Mouse (Mus musculus): ENCODE data around the gene Gckr.

Gckr gene

DNA sequence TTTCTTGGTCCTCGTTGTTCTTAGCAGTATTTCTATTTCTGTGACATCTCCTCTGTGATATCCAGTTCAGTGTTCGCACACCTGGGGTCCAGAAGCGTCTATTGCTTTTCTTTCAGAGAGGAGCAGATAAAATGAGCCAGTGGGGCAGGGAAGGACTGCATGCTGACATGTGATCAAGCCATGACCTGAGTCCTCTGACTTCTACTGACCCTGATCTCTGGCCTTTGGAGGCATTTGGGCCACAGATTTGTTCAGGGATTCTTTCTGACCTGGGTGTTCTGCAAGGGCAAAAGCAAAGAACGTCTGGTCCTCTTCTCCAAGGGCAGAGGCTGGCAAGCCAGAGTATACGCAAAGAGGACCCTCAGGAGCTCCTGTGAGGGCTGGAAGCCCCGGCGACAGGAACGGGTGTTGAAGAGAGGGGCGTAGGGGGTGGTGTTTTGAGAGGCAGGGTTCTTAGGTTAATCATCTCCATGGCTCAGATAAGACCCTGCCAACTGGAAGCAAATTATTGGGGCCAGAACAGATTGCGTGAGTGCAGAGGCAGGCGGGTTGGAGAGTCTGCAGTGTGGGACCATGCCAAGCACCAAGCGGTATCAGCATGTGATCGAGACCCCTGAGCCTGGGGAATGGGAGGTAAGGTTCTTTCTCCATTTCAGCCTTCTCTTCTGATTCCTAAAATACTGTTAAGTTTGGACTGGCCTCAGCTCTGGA, at the start of gene Gckr:
Gckr (plus strand) TSS at position 397 of the 711 bp plus-strand sequence.
- no peak for DNase-seq (ENCODE audit: low spot score)

DNA sequence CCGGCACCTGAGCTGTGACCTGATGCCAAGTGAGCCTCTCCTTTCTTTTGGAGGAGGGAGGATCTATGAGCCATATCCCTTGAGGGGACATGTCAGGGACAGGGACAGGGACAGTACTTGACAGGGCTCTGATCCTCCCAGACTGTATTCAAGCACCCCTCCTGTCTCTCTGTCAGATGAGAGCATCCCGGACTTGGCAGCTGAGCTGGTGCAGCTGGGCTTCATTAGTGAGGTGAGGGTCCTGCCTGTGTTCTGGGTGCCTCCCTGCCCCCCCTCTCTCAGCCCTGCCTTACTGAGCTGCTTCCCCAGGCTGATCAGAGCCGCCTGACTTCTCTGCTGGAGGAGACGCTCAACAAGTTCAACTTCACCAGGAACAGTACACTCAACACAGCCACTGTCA, 46.5 kb upstream of the Gckr start:
- no peak for DNase-seq (ENCODE audit: low spot score)

DNA sequence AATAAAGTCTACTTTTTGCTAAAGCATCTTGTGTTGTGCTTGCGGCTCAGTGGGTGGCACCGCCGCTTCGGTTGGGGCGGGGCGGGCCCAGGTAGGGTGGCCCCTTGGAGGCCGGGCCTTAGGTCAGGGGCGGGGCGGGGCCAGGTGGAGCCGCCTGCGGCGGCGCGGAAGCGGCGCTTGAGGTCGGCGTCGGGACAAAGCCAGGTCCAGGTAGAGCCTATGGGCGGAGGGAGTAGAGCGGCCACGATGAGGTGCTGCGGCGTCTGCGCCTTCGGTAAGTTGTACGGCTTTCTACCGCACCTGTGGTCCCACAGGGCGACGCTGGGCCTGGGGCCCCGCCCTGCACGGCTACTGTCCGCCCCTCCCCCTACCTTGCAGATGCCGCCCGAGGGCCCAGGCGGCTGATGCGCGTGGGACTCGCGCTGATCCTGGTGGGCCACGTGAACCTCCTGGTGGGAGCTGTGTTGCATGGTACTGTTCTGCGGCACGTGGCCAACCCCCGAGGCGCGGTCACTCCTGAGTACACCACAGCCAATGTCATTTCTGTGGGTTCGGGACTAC, 45.6 kb upstream of the Gckr start, which contains the start of gene Krtcap3:
Krtcap3 (plus strand) TSS at position 151 of the 561 bp plus-strand sequence.
- DNase-seq (ENCODE audit: low spot score), result peak; percentile 78

DNA sequence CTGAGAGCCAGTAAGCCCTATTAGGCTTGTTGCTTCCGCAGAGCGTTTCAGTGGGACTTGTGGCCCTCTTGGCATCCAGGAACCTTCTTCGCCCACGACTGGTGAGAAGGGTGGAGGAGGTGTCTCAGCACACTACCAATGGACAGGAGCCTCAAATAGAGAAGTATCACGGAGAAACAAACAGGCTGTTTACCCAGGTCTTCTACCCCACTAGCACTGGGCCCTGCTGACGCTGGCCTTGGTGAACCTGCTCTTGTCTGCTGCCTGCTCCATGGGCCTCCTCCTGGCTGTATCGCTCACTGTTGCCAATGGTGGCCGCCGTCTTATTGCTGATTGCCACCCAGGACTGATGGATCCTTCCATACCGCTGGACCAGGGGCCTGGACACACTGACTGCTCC, 45.1 kb upstream of the Gckr start:
- DNase-seq (ENCODE audit: low spot score), result no peak

DNA sequence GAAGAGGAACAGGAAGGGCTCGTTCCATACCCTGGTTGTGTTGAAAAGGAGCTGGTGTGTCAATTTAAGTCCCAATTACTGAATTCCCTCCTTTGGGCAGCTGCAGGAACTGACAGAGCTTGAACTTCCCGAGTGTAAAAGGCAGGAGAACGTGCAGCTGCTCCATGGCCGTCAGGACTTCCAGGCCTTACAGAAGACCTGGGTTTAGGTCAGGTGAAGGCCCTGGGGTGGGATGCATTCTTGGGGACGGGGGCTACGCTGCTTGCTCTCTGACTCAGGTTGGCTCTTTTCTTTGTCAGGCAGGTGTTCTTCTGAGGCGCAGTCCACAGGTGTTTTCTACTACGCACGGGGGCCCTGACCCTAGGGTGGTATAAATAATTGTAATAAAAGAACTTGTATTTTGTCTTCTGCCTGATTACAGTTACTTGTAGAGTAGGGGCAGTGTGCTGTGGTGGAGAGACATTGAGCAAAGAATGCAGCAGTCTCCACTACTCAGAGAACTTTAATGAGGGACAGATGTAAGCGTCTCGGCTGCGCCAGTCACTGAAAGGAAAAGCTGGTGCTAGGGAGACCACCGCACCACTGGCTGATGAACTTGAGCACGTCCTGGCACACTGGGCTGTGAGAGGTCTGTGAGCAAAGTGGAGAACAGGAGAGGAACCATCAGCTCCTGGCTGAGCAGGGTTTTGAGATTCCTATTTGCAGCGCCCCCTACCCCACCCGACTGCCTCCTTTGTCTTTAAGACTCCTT, 44.3 kb upstream of the Gckr start:
- no peak for DNase-seq (ENCODE audit: low spot score)

DNA sequence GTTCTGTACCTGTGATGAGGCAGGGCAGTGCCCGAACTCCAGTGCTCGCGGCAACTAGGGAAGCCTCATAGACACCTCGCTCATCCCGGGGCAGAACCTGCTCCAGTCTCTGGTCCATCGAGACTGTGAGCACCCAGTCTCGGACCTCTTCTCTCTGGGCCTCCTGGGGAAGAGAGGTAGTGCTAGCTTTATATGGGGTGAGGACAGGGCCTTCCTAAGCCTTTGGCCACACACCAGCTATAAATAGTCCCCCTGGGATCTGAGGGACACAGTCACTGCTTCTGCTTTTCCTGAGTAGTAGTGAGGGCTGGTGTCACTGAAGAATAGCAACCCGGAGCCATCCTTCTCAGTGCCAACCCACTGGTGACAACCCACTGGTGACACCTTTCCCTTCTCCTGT, 43.4 kb upstream of the Gckr start:
- no peak for DNase-seq (ENCODE audit: low spot score)

DNA sequence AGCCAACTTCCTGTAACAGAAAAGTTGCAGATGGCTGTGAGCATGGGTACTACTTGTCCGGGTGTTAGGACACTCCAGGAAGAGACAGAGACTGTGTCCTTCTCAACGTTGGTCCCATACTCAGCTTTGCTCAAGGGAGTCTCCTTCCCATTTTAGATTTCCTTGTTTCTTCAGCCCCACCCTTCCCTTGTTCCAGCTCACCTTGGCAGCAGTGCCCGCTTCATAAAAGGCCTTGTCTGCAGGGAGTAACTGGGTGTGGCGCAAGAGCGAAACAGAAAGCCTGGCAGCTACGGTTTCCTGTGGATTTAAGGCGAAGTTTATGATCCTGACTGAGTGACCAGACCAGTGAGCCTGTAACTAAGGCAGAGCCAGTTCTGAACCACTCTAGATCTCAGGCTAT, 42.8 kb upstream of the Gckr start:
- no peak for DNase-seq (ENCODE audit: low spot score)

DNA sequence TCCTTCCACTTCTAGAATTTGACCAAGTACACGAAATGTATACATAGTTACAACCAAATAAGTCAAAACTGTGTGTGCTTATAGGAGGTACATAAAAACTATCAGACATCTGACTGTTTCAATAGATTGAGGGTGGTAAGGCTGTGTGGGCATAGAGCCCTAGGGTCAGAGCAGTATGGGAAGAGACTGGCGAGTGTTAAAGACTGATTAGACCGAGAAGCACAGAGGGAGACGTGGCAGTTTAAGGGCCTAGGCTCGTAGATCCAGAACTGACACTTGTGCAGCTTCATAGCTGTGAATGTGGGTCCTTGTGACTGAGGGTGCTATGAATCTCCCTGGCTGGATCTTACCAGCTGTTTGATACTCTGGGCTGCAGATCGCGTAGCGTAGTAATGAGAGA, 42.3 kb upstream of the Gckr start:
- no peak for DNase-seq (ENCODE audit: low spot score)

DNA sequence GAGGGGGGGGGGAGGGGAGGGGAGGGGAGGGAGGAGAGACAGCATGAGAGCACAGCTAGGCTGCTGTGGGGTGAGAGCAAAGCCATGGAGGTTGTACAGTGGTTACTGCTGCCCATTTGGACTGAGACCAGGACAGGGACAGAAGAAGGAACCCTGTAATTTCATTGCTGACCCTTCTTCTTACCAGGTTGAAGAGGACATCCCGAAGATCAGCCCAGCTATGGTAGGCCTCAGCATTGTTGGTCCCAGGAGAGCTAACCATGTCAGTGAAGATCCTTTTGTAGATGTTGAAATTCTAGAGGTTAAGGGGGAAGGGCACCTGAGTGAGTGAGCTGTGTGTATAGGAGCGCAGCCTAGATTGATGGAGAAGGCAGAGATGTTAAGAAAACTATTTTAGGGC, 41.9 kb upstream of the Gckr start:
- DNase-seq (ENCODE audit: low spot score), result no peak

DNA sequence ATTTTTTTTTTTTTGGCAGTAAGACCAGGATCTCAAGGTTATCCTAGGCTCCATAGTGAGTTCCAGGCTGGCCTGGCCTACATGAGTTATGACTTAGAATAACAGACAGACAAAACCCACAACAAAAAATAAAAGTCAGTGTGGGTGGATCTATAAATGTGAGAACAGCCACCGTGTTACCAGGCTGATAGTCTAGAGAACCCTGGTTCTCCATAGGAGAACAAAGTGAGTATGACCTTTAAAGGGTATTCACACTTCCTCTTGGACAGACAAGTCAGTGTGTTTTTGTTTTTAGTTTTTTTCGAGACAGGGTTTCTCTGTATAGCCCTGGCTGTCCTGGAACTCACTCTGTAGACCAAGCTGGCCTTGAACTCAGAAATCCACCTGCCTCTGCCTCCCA, 41.3 kb upstream of the Gckr start:
- no peak for DNase-seq (ENCODE audit: low spot score)

DNA sequence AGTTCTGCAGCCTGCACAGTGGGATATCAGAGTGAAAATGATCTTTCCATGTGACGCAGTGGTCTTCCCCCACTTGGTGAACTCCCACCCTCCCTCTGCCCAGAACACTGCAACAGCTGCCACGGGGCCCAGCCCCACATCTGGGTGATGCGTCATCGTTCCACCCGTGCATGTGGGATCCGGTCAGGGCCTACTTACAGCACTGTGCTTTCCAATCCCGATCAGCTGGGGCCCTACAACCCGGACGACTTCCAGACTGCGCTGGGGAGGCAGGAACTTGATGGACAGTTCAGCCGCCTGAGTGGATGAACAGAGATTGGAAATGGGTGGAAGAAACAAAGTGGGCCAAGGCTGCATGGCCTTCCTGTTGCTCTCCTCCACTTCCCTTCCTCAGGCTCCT, 39.6 kb upstream of the Gckr start:
- DNase-seq (ENCODE audit: low spot score), result no peak

DNA sequence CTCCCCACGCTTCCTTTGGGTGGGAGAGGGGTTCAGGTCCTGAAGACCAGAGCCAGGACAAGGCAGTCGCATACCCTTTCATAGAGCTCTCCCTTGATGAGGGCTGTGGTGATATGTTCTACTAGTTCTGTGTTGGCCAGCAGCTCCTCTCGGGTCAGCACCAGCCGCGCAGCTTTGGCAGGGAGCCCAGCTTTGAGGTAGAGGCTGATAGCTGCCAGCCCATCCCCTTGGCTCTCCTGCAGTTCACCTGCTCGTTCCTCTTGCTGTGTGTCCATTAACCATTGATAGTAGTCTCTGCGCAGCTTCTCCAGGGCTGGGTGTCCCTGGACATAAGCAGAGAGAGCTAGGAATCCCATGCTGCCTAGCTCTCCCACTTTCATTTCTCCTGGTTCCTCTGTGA, 31.1 kb upstream of the Gckr start:
- DNase-seq (ENCODE audit: low spot score), result no peak

DNA sequence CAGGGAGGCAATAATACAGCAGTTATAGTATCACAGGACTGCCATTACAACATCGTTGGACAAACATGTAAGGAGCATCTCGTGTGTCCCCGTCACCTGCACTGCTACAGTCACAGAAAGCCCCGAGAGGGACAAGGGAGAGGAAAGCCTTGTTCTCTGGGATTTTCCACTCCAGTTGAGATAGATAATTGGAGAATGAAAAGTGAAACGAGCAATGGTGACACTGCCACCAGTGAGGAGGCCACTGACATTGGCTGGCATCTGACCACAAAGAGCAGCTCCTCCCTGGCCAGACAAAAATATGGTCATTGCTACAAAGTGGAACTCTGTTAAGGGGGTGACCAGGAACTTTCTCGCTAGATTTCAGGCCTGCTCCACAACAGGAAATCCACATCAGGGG, 29.6 kb upstream of the Gckr start:
- no peak for DNase-seq (ENCODE audit: low spot score)

DNA sequence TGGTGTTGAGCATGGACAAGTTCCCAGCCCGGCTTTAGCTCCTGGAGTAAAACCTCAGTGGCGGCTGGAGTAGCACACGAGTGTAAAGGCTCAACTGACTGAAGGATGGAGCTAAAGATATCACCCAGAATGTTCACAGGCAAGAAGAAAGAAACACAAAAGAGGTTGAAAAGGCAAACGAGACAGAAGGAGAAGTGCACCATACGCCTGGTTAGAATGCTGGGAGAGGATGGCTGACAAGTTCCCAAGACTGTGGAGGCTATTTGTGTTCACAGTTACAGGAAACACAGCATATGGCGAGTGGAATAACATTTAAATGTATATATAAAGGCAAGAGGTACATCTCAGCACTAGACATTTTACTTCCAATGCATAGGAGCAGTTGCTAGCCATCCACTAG, 24.2 kb upstream of the Gckr start:
- no peak for DNase-seq (ENCODE audit: low spot score)

DNA sequence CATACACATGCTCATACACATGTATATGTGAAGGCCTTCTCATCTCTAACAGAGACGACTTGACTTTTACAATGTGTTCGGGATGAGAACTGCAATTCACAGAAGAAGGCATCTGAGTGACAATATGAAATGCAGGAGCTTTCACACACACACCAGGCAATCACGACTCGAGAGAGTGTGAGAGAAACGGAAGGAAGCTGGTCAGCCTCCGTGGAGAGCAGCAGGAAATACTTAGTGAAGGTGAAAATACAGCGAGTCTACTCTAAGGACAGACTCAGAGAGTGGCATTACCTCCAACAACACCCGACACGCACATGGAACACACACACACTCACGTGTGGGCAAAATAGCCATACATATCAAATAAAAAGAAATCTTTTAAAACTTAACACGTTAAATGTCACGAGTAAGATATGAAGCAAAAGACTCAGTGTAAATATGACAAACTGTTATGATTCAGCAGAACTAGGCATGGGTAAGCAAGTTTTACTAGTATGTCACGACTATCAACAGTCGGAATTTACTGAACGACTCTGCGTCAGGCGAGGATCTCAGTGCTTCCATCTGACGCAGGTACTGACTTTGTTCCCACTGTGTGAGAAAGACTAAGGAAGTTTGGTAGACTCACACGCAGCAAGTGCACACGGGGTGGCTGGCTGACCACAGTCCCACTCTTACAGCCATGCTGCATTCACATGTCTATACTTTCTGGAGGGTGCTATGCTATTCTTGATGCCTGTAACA, 17.8 kb upstream of the Gckr start:
- no peak for DNase-seq (ENCODE audit: low spot score)

DNA sequence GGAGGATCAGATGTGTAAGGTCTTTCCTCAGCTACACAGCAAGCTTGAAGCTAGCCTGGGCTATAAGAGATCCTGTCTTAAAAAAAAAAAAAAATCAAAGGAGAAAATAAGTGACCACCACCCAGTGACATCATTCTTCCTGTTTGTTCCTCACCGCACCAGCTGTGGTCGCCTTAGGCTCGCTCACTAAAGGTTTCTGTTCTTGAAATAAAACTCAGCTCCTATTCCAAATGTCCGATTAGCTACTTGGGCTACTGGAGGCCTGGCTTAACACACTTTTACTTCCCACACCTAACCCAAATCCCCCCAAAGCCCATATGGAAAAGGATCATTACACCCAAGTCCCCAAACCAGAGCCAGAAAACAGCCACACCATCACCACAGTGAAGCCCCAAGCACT, 9.0 kb upstream of the Gckr start:
- DNase-seq (ENCODE audit: low spot score), result no peak

DNA sequence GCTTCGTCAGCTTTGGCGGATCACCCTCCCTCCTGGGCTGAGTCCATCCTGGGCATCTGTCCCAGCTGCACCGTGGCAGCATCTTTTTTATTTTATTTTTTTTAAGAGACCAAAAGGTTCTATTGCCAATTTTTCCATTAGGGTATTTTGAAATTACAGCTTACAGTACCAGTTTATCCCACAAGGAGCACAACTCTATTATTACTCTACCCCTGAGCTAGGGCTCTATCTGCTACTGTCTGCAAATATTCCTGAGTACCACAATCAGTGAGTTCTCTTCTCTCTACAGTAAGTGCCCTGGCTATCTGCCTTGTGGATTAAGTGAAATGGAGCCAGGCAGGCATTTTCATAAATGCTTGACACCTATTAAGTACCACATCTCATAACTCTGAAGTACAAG, 8.6 kb upstream of the Gckr start:
- DNase-seq (ENCODE audit: low spot score), result no peak

DNA sequence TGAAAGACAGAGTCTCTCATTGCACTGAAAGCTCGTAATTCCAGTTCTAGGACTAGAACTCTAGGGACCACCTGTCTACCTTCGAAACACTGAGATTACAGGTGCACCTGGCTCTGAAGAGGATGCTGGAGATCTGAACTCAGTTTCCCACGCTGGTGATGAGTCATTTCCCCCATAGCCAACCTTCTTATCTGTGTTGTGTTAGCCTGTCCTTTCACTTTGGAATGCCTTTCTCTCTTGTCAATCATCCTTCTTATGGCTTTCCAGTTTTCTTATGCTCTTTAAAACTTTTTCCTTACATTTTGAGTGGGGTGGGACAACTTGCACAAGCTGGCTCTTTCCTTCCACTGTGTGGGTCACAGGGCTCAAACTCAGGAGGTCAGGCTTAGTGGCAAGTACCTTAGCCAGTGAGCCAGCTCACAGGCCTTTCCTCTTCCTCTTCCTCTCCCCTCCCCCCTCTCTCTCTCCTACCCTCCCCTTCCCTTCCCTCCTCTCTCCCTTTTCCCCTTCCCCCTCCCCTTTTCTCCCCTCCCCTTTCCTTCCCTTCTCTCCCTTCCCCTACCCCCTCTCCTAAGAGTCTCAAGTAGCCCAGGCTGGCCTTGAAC, 7.5 kb upstream of the Gckr start:
- DNase-seq (ENCODE audit: low spot score), result no peak

DNA sequence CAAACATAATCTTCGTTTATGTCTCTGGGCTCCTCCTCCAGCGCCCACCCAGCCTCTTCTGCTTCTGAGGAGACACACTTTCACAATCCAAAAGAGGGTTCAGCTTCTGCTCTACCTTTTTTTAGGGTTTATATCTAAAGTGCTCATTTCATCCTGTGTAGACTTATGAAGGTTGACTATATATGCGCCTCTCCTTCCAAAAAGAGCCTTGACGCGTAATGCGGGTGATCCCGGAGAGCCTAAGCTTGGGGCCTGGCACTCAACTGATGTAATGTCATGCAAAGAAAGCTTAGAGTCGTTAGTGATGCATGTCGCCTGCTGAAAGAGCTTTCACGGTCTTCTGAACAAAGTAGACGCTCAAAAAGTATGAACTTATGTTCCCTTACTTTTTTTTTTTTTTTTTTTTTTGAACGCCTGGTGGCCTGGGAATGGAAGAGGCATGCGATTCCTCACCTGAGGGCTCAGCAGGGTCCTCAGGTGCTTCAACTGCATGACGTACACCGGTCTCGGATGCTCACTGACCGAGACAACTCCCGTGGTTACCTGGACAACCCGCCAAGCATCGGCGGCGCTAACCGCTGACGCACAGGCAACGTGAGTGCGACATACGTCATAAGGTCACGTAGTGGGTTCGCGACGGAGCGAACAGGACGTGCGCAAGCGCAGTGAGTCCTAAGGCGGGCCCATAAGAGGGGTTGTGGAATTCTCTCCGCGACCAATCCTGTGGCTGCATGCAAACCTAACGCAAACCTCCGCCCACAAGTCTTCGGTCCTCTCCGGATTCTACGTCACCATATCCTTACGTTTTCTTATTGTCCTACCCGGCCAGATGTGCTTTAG, 6.5 kb upstream of the Gckr start, which contains the start of gene Ift172:
Ift172 (minus strand) TSS at position 596 of the 840 bp plus-strand sequence.
- DNase-seq (ENCODE audit: low spot score), result peak; percentile 95

DNA sequence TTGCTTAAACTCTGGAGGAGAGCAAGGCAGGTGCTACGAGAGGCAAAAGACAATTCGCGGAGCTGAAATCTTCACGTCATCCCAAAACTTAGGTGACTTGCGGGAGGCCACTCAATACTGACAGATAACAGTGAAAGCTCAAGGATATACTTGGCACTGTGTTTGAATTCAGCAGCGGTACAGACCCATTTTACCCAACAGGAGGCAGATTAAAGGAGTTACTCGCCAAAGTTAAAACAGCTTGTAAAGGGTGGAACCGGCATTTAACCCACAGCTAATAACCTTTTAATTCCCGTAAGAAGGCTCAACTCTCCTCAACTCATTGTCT, 5.9 kb upstream of the Gckr start:
- no peak for DNase-seq (ENCODE audit: low spot score)

DNA sequence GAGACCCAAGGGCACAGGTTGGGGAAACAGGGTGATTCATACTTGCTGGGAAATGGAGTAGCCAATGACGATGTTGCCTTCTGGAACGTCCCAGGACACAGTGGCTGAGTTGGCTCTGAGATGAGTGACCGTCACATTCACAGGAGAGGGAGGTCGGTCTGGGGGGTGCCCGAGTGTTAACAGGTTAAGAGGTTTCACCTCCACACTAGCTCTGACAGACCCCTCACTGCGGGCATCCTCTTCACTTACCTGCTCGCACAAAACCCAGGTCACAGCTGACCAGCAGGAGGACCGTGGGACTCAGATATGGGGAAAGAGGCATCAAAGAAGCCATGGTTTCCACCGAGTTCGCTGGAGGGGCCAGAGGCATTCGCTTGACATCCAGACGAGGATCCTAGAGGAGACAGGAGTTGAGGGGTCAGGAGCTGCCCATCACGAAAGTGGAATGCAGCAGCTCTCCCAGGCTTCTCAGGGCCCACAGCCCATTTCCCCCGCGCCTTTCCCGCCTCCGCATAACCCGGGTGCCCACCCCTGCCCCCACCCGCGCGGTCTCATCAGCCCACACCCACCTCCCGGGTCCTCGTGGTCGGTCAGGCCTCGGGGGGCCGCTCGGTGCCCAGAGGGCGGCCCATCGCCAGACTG, 2.2 kb upstream of the Gckr start:
- DNase-seq (ENCODE audit: low spot score), result no peak
